Mouse (Mus musculus) small intestine, adult 2 months (tissue): ENCODE data around the gene Cct3. TPM values are rescaled to one million over a fixed set of nuclear protein-coding genes. Genes with fewer than 3 reads are reported as not detected.
"Not testable (repeated sequence)": the region's sequence is repeated elsewhere in the genome, so short reads cannot be mapped to it uniquely, and the experiment has no call there.

Source experiments
- H3K27ac ChIP-seq: fragments of 200-500 bp; 2 replicates; pipeline ENCODE4 v1.5.1; 2012; ENCODE audit warnings: low read depth, low read length, control low read depth, inconsistent platforms; ENCODE audit not compliant: insufficient read depth
- H3K27me3 ChIP-seq: fragments of 200-500 bp; 2 replicates; pipeline ENCODE4 v1.6.1; 2012; ENCODE audit warnings: mild to moderate bottlenecking, moderate library complexity, low read length, inconsistent platforms; ENCODE audit not compliant: control insufficient read depth, insufficient read depth
- H3K36me3 ChIP-seq: fragments of 200-500 bp; 2 replicates; pipeline ENCODE4 v1.6.1; 2012; ENCODE audit warnings: mild to moderate bottlenecking, low read length, control low read depth, inconsistent platforms; ENCODE audit not compliant: control insufficient read depth, insufficient read depth
- H3K4me1 ChIP-seq: fragments of 200-500 bp; 2 replicates; pipeline ENCODE4 v1.6.1; 2012; ENCODE audit warnings: low read length, inconsistent platforms, mixed read lengths; ENCODE audit not compliant: control insufficient read depth, insufficient read depth, insufficient read length
- H3K4me3 ChIP-seq: fragments of 200-500 bp; 2 replicates; pipeline ENCODE4 v1.5.1; 2012; ENCODE audit warnings: low read depth, mild to moderate bottlenecking, control low read depth, inconsistent platforms, low read length, moderate library complexity
- CTCF ChIP-seq: fragments of 200-500 bp; IDR thresholded peaks from 2 replicates; pipeline ENCODE4 v1.5.1; 2012; ENCODE audit warnings: low read depth, mild to moderate bottlenecking, control low read depth, inconsistent platforms, low read length, moderate library complexity, mixed read lengths; ENCODE audit not compliant: insufficient replicate concordance, insufficient read length; ENCODE audit errors: extremely low read depth
- POLR2A ChIP-seq: fragments of 200-500 bp; IDR thresholded peaks from 2 replicates; pipeline ENCODE4 v1.6.1; 2012; ENCODE audit warnings: low read depth, mild to moderate bottlenecking, control low read depth, inconsistent platforms, low read length, moderate library complexity
- WGBS: fragments of 180-500 bp; shearing (Covaris S2); methylation state at CpG from one replicate; pipeline ENCODE4 v1.1.7; 2018; 5-methylcytosine and 5-hydroxymethylcytosine counted together
- polyA plus RNA-seq: library from polyadenylated mRNA; depleted of rRNA; stranded (reverse); fragments of >200 nt; gene quantifications from 2 replicates; pipeline ENCODE4 v1.2.3, GENCODE M21; 2012; rRNA removed

Cct3 gene
- polyA plus RNA-seq, 1 experiment = 73.9 TPM

DNA sequence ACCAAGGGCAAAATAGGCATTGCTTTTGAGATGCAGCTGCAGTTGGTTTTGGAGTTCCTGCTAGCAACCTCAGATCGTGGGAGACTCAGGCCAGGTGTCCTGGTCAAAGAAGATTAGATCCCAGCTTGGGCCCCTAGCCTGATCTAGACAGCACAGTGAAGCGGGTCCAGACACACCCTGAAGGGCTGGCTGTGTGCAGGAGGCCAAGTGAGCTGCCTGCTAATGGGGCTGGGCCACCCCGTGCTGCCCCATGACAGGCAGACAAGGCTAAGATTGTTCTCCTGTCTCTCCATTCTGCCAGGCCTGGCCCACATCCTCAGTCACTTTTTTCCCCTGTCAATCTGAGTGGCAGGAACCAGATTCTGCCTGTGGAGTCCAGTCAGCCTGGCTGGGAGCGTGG is 66.8 kb downstream of the Cct3 start:
- peaks cover 34% of the 10 kb centered on the region for H3K36me3 ChIP-seq
- 34% methylated on average over 4 of the region's 4 CpGs for WGBS
- H3K4me3 ChIP-seq = no peak overlapping the region
- H3K27me3 ChIP-seq = 0 out of 2 replicates have a peak, but pooled peaks cover 5% of the 10 kb centered on the region
- no peak for TF ChIP-seq CTCF
- H3K4me1 ChIP-seq = peaks cover 3% of the 10 kb centered on the region; the same call in 1 of the 2 replicates
- no peak overlapping the region for H3K27ac ChIP-seq

GRCm38 (mm10) chr3:88364337-88364736 is 67.4 kb downstream of the Cct3 start, which contains the start of gene Paqr6:
Gene Paqr6 (plus strand): TSS chr3:88364584.
- peaks cover 28% of the 10 kb centered on the region for H3K36me3 ChIP-seq
- 8% methylated on average over 16 of the region's 16 CpGs for WGBS
- peaks cover 3% of the 10 kb centered on the region; the same call in 1 of the 2 replicates for H3K4me1 ChIP-seq
- peak within 1 kb of the TSS; percentile 4; the same call in 1 of the 2 replicates for H3K4me3 ChIP-seq
- no peak within 1 kb of the TSS for H3K27ac ChIP-seq
- TF ChIP-seq POLR2A = no peak
- TF ChIP-seq CTCF = no peak
- H3K27me3 ChIP-seq = 0 out of 2 replicates have a peak, but pooled peaks cover 5% of the 10 kb centered on the region

DNA sequence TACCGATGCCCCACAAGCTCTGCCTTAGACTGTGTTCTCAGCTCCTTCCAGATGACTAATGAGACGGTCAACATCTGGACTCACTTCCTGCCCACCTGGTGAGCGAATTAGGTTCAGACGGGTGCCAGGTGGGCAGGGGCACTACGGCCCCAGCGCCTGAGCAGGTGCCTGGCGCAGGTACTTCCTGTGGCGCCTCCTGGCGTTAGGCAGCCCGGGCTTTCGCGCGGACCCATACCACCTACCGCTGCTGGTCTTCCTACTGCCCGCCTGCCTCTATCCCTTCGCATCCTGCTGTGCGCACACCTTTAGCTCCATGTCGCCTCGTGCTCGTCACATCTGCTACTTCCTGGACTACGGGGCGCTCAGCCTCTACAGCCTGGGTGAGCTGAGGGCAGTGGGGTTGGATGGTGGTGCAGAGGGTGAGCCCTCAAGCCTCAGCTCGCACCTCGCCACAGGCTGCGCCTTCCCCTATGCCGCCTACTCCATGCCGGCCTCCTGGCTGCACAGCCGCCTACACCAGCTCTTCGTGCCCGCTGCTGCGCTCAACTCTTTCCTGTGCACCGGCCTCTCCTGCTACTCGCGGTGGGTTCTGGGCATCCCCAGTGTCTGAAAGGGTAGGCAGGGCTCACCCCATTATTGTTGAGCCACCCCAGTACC is 68.9 kb downstream of the Cct3 start:
- Histone ChIP-seq H3K27me3 (0 out of 2 replicates have a peak, but pooled peaks cover 5% of the 10 kb centered on the region), H3K4me1 (peaks cover 3% of the 10 kb centered on the region; the same call in 1 of the 2 replicates), H3K36me3 (peaks cover 14% of the 10 kb centered on the region), H3K27ac (no peak overlapping the region), H3K4me3 (no peak overlapping the region)
- 59% methylated on average over 34 of the region's 34 CpGs for WGBS
- TF ChIP-seq POLR2A = no peak
- no peak for TF ChIP-seq CTCF

GRCm38 (mm10) chr3:88366830-88367428 is 70.0 kb downstream of the Cct3 start:
- H3K4me3 ChIP-seq, H3K4me1 ChIP-seq, H3K27ac ChIP-seq, H3K27me3 ChIP-seq, H3K36me3 ChIP-seq: not testable (repeated sequence)
- WGBS = 6% methylated on average over 22 of the region's 22 CpGs

- 58% methylated on average over 4 of the region's 7 CpGs for WGBS
- H3K27me3 ChIP-seq, H3K27ac ChIP-seq, H3K4me3 ChIP-seq, H3K4me1 ChIP-seq, H3K36me3 ChIP-seq: not testable (repeated sequence)
These were observed 70.6 kb downstream of the Cct3 start for GRCm38 (mm10) chr3:88367517-88367916.

- H3K36me3 ChIP-seq, H3K4me3 ChIP-seq, H3K27ac ChIP-seq, H3K27me3 ChIP-seq, H3K4me1 ChIP-seq: not testable (repeated sequence)
- 91% methylated on average over 7 of the region's 7 CpGs for WGBS
These were observed 71.6 kb downstream of the Cct3 start for GRCm38 (mm10) chr3:88368511-88368910.

Other genes with a start within 250 kb of the Cct3 start
- gene Naxe, start 238.6 kb upstream of the Cct3 start, polyA plus RNA-seq = 25.4 and 41.6 TPM in 2 replicates
- not detected in 2 replicates for gene Ttc24, start 218.8 kb upstream of the Cct3 start, polyA plus RNA-seq
- gene Iqgap3, start 215.1 kb upstream of the Cct3 start, polyA plus RNA-seq = 7.1 and 14.6 TPM in 2 replicates
- gene Mef2d, start 154.7 kb upstream of the Cct3 start, polyA plus RNA-seq = 61.9 and 89.7 TPM in 2 replicates
- 11.2 and 40.3 TPM in 2 replicates for gene Rhbg, start 42.4 kb upstream of the Cct3 start, polyA plus RNA-seq
- gene Gm38392, start 9.9 kb upstream of the Cct3 start, polyA plus RNA-seq = not detected in 2 replicates
- gene Tsacc, start 117 bp upstream of the Cct3 start, polyA plus RNA-seq = 0.76 and 0.99 TPM in 2 replicates
- 82.0 and 181 TPM in 2 replicates for gene Glmp, start 27.9 kb downstream of the Cct3 start, polyA plus RNA-seq
- 32.5 and 47.1 TPM in 2 replicates for gene Tmem79, start 39.0 kb downstream of the Cct3 start, polyA plus RNA-seq
- gene Smg5, start 39.1 kb downstream of the Cct3 start, polyA plus RNA-seq = 33.9 and 42.4 TPM in 2 replicates
- 1.5 and 1.7 TPM in 2 replicates for gene Paqr6, start 67.5 kb downstream of the Cct3 start, polyA plus RNA-seq
- 2.2 and 6.7 TPM in 2 replicates for gene Bglap3, start 75.6 kb downstream of the Cct3 start, polyA plus RNA-seq
- gene Bglap2, start 81.6 kb downstream of the Cct3 start, polyA plus RNA-seq = 0.70 TPM in 1 of 2 replicates, not detected in the other
- 1.6 TPM in 1 of 2 replicates, not detected in the other for gene Bglap, start 87.3 kb downstream of the Cct3 start, polyA plus RNA-seq
- gene Pmf1, start 113.2 kb downstream of the Cct3 start, polyA plus RNA-seq = 52.3 and 108 TPM in 2 replicates
- 19.7 and 44.8 TPM in 2 replicates for gene Slc25a44, start 128.0 kb downstream of the Cct3 start, polyA plus RNA-seq
- gene Sema4a, start 164.1 kb downstream of the Cct3 start, polyA plus RNA-seq = 137 and 321 TPM in 2 replicates
- 209 and 353 TPM in 2 replicates for gene Lmna, start 212.8 kb downstream of the Cct3 start, polyA plus RNA-seq
- 0.41 and 0.60 TPM in 2 replicates for gene Mex3a, start 235.3 kb downstream of the Cct3 start, polyA plus RNA-seq